Mouse (Mus musculus): ENCODE measurements around the gene Pon1.

- no peak for TF ChIP-seq POLR2A (IDR thresholded peaks at IDR 0.05; ENCODE audit: insufficient read depth, low read depth, low read length)
- no peak for TF ChIP-seq CTCF (IDR thresholded peaks at IDR 0.05)
These were observed at the start of gene Pon1 for GRCm38 (mm10) chr6:5193693-5194092.

Data from heart, adult 2 months (tissue).